Mouse (Mus musculus) c-Kit-positive CD71-positive TER-119-negative erythroid progenitor cells, embryonic 14.5 days (primary cell): ENCODE results near the gene Ints11.

Experiments used
- DNase-seq: peaks from one replicate; pipeline ENCODE4 v3.0.0-alpha.2; 2013; ENCODE audit warnings: low read depth

The Ints11 gene

DNA sequence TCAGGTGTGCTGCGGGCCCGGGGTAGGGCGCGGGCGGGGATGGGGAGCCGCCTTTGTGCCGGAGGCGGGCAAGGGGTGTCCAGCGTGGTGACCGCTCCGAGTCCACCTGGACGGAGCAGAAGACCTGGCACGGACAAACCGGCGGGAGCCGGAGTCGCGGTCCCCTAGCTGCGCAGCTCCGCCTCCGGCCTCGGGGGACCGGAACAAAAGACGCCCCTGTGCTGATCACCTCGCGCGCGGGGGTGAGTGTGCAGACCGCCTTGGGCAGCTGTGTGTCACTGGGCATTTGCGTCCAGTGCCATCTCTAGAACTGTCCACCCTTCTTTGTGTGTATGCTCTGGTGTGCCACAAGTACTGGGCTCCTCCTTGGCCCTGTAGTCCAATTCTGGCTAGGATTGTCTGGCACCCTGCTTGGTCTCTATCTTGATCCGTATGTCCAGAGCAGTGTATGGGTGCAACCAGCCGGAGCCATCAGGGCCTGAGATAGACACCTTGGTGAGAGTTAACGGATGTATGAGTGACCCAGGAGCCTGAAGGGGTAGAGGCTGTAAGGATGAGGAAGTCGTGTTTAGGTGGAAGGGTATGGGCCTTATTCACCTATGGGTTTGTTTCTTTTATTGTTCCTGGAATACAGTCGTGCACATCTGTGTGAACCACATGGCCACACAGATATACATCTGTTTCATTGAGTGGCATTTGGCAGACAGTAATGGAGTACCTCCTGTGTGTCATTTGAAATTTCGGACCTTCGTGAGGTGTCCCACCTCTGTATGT, 23.3 kb downstream of the Ints11 start:
- no peak for DNase-seq

GRCm38 (mm10) chr4:155893212-155893690, 23.9 kb downstream of the Ints11 start:
- DNase-seq, result no peak

DNA sequence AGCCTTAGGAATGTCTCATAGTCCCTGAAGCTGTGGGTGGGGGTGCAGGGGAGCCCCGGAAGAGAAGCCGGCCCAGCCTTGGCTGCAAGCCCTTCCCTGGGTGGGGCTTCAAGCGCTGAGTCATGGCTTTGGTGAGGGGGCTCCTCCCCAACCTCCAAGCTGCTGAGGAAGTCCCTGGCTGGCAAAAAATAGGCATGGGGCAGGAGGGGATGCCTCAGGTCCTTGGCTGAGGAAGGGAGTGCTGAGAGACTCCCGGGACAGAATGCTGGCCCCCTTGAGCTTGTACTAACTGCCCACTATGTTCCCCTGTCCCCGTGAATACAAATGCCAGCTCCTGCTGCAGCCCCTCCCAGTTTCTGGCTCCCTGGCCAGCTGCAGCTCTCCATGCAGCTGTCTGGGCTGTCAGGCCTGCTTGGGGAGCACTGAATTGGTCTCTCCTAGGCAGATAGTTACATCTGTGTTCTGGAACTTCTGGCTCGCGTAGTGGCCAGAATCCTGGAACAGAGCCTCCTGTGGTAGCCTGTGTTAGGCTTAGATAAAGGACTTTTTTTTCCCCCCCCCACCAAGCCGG, 25.1 kb downstream of the Ints11 start:
- DNase-seq, result peak; percentile 58

GRCm38 (mm10) chr4:155895216-155895615, 25.9 kb downstream of the Ints11 start:
- no peak for DNase-seq

DNA sequence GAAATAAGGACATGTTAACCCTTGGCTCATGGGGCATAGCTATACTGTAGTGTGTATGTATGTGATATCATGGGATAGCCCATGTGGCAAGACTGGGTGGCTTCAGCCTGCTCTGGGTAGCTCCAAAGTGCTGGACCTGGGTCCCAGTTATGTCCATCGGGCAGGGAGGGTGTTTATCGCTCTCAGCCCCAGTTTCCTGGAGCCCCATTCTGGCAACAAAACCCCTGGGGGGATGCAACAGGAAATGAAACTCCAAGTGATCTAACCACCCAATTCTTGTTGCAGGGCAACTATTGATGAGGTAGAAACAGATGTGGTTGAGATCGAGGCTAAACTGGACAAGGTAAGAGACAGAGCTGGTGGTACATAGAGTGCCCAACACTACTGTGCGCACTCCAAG, 26.5 kb downstream of the Ints11 start:
- no peak for DNase-seq

- no peak for DNase-seq
Observed at GRCm38 (mm10) chr4:155896461-155896860, 27.1 kb downstream of the Ints11 start.

DNA sequence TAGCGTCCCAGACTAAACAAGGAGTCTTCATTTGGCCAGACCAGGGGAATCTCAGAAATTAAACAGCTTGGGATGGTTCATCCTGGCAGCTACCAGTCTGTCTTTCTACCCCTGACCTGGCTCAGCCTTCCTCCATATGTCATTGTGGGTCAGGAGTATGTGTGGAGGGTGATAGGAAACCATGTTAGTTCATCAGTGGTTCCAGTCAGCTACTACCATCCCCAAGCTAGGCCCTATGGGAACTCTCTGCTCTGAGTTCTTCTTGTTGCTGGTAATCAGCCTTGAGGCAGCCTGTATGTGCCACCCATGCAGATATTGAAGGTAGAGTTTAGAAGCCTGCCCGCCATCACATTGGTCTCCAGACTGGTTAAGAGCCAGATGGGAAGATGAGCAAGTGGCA, 29.0 kb downstream of the Ints11 start:
- DNase-seq, result no peak

GRCm38 (mm10) chr4:155899355-155899754, 30.0 kb downstream of the Ints11 start:
- DNase-seq, result no peak

DNA sequence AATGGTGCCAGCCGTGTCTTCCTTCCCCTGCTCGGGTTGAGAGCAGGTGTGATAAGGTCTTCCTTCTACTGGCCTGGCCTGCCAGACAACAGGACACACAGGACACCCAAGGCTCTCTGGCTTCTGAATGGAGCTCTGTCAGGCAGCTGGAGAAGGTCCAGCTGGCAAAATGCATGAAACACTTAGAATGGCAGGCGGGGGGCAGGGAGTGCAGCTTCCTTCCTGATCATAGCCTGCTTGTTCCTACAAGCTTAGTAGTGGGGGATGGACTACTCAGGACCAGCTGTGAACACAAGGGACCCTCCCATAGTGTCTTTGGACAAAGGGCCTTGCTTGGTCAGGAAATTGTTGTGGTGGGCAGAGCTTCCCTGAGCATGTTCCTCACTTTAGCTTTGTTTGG, 31.9 kb downstream of the Ints11 start:
- no peak for DNase-seq

- DNase-seq, result no peak
Observed at GRCm38 (mm10) chr4:155903246-155903645, 33.9 kb downstream of the Ints11 start.

DNA sequence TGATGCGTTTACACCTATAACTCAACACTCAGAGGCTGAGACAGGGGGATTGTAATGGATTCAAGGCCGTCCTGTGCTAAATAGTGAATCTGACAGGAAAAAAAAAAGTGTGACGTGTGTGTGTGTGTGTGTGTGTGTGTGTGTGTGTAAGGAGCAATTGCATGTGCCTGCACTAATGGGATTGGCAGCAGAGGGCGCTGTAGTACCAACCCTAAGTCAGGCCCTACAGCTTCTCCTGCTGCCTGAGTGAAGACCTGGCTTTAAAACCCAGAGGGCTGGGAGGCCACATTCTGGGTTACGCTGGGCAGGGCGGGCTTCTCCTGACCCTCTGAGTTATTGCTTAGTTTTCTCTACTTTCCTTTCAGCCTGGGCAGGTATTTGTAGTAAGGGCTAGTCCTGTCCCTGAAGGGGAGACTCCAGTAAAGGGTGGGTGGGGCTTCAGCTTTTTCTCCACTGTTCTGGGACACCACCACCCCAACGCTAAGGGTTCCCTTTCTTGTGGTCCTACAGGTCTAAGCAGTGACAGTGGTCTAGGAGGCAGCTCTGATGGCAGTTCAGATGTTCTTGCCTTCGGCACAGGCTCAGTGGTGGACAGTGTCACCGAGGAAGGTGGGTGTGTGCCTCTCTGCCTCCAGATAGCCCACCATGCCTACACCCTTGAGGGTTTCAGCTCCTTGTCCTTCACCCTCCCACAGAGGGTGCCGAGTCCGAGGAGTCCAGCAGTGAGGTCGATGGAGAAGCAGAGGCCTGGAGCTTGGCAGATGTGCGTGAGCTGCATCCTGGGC, 35.2 kb downstream of the Ints11 start:
- no peak for DNase-seq

- DNase-seq, result no peak
Observed at GRCm38 (mm10) chr4:155905634-155906033, 36.3 kb downstream of the Ints11 start.

DNA sequence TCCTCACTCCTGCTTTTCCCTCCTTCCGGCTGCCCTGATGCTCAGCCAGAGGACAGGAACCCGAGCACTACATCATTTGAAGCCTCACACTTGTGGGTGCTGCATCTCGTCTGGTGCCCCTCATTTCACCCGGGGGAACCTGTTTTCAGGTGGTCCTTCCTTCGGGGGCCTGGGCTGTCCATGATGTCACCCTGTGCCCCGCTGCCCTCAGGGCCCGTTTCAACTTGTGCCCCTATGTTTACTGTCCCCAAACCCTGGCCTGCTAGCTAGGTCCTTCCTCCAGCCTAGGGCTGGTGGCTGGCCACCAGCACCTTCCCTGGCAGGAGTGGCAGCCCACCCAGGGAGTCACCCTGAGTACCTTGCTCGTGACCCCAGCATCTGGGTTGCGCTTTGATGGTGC, 36.8 kb downstream of the Ints11 start:
- DNase-seq, result no peak

- DNase-seq, result no peak
Observed at GRCm38 (mm10) chr4:155907003-155907402, 37.7 kb downstream of the Ints11 start.

DNA sequence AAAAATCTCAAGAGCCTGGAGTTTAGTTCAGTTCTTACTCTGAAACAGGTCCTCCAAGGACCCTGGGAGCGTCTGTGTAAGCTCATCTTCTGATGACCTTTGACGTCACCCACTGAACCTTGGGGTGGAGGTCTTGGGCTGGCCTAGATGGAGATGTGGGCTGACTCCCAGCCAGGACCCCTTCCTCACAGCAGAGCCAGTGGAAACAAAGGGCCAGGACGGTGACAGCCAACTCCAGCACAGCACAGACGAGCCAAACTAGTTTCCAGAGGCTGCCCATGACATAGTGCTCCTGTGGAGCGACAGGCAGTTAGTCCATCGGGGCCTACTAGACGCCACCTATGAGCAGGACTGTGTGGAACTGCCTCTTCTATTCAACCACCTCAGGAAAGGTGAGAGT, 38.9 kb downstream of the Ints11 start:
- DNase-seq, result no peak

DNA sequence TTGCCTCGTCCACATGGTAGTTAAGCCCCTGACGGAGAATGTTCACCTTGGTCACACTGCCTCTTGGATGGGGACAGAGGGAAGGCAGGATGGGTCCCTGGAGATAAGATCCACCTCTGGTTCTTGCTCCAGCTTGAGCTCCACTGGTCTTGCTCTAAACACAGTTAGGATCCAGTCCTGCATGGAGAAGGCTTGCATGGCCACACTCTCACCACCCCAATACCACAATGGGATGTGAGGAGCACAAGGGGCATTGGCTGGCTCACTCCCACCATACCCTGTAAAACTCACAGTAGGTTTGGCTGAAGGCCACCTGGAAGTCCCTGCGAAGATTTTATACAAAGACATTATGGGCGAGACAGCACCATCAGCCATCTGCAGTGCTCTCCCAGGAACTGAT, 39.4 kb downstream of the Ints11 start:
- DNase-seq, result no peak

DNA sequence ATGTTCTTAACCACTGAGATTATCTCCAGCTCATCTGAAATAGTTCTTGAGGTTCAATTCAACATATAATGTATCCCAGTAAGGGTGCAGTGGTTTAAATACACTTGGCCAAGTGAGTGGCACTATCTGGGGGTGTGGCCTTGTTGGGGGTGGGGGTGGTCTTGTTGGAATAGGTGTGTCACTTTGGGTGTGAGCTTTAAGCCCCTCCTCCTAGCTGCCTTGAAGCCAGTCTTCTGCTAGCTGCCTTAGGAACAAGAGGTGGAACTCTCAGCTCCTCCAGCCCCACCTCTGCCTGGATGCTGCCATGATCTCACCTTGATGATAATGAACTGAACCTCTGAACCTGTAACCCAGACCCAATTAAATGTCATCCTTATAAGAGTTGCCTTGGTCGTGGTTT, 62.7 kb downstream of the Ints11 start:
- no peak for DNase-seq
